Mouse (Mus musculus) B cell, adult (primary cell): ENCODE data around the gene Dhx34. TPM values are rescaled to one million over a fixed set of nuclear protein-coding genes. Genes with fewer than 3 reads are reported as not detected.

Experiments used
- total RNA-seq: library from RNA; stranded (reverse); gene quantifications from 4 replicates; pipeline ENCODE4 v1.2.4, GENCODE M21; 2023; ENCODE audit not compliant: inconsistent age

Gene Dhx34
- 49.4 to 58.7 TPM (median 53.0 TPM) in 4 replicates for total RNA-seq

DNA sequence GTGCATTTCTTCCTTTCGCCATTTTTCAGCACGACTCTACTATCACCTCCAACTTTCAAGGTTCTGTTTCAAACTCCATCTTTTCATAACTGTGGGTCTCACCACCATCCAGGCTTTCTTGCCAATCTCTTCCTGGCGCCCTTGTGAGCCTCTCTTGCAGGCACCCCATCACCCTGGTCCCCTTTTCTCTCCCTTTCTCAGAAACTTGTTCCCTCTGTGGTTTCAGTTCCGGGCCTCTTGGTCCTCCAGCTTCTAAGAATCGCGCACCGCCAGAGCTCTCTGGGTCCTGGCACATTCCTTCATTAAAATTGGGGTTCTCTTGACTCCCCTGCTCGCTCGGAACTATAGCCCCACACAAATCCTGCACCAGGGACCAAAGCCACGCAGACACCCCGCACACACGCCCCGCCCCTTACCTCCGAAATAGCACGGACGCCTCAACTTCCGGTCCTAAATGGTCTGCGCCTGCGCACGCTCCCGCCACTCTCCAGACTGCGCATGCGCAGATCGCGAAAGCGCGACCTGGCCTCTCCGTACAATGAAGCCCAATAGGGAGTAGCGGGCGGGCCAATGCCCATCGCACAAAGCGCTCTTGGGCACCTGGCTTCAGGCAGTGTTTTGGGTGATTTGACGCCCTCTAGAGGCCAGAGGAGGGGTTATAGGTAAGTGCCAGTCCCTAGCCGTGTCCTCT, at the start of gene Dhx34:
Dhx34 (minus strand) TSS at position 456 of the 691 bp plus-strand sequence.

DNA sequence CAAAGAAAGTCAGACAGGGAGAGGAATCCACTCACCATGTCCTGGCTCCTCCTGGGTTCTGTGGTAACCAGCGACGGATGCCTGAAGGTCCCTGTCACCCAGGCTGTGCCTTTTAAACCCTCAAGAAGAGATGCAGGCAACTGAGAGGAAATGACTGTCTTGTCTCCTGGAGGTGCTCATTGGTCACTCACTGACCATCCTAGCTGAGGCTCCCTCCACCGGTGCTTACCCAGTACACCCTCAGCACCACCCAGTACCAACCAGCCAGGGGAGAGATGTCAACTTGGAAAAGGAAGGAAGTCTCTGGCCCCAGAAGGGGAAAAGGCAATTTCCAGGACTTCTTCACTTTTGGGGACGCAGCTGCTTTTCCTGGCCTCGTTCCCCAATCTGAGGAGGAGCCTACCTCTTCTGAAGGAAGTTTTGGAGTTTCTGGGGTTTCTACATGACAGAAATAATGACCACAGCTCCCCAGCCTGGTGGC, 37.3 kb upstream of the Dhx34 start, which contains the start of gene C5ar1:
C5ar1 (minus strand) TSS at position 431 of the 481 bp plus-strand sequence.

DNA sequence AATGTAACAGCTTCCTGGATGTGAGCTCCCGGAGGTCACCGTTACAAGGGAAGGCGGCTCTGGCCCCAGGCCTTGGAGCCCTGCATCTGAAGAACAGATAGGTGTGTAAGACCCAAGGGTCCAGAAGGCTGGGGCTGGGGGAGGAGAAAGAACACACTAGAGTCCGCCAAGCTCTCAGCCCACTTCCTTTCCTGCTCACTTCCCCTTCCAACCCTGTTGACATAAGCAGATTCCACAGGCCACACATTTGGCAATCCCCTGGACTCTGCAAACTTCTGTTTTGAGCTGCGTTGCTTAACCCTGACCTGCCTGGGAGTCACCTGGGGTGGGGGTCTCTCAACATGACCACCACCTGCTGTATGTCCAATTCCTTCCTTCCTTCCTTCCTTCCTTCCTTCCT, 22.2 kb upstream of the Dhx34 start, which contains the start of gene C5ar2:
C5ar2 (minus strand) TSS at position 88 of the 400 bp plus-strand sequence.

DNA sequence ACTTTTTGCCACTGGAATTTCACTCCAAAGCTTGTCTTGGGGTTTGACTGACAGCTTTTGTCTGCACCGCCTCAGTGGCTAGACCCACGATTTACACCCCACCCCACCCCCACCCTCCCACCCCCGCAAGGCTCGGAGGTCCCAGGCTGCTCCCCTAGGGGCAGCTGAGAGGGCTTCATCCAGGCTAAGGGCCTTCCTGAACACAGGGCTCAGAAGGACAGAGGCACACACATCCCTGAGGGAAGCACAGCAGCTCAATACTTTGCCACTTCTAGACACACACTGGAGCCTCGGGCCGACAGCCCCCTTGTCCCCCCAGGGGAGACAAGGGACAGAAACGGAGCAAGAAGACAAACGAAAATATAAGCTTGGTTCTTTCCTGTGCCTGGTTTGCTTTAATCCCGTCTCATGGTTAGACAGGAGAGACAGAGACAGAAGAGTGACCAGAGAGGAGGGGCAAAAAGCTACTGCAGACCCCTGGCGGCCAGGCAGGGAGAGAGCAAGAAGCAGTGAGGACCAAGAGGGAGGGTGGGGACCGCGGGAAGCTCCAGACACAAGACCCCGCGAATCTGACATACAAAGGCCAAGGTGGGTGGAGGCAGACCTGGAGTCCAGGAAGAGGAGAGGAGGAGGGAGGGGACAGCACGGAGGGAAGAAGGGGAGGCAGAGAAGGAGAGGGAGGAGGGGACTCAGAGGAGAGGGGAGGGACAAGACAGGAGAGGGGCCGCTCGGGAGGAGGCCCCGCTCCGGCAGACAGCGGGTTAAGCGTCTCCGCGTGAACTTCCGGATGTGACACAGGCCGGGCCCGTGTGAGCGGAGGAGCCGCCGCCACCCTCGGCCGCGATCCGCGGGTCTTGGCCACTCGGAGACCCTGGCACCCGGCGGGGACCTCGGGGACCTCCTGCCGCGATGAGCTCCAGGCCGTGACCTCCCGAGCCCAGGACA, 47.0 kb downstream of the Dhx34 start, which contains the start of gene Meis3:
Meis3 (plus strand) TSS at position 494 of the 945 bp plus-strand sequence.

Other genes with a start within 250 kb of the Dhx34 start
- gene Bicra, start 174.1 kb downstream of the Dhx34 start, total RNA-seq: 64.3 to 76.7 TPM (median 74.5 TPM) in 4 replicates
- not detected in 4 replicates for gene Zfp541, start 160.2 kb downstream of the Dhx34 start, total RNA-seq
- 339 to 371 TPM (median 351 TPM) in 4 replicates for gene Napa, start 123.6 kb downstream of the Dhx34 start, total RNA-seq
- 43.1 to 52.7 TPM (median 45.8 TPM) in 4 replicates for gene Kptn, start 102.1 kb downstream of the Dhx34 start, total RNA-seq
- gene Slc8a2, start 92.2 kb downstream of the Dhx34 start, total RNA-seq: 0.19 to 0.29 TPM (median 0.27 TPM) in 4 replicates
- gene Meis3, start 46.9 kb downstream of the Dhx34 start, total RNA-seq: 13.3 to 26.7 TPM (median 15.8 TPM) in 4 replicates
- 1.2 to 2.4 TPM (median 1.6 TPM) in 4 replicates for gene C5ar2, start 22.1 kb upstream of the Dhx34 start, total RNA-seq
- gene C5ar1, start 37.5 kb upstream of the Dhx34 start, total RNA-seq: 0.21 to 0.61 TPM in 2 of 4 replicates, not detected in the others
- gene Inafm1, start 51.6 kb upstream of the Dhx34 start, total RNA-seq: 32.4 to 35.4 TPM (median 33.6 TPM) in 4 replicates
- 410 to 440 TPM (median 416 TPM) in 4 replicates for gene Ccdc9, start 64.8 kb upstream of the Dhx34 start, total RNA-seq
- gene Bbc3, start 86.4 kb upstream of the Dhx34 start, total RNA-seq: 8.4 to 14.5 TPM (median 9.7 TPM) in 4 replicates
- 53.5 to 64.8 TPM (median 58.8 TPM) in 4 replicates for gene Sae1, start 165.8 kb upstream of the Dhx34 start, total RNA-seq
- gene Zc3h4, start 178.9 kb upstream of the Dhx34 start, total RNA-seq: 96.6 to 117 TPM (median 100 TPM) in 4 replicates
- 35.9 to 42.6 TPM (median 37.4 TPM) in 4 replicates for gene Tmem160, start 230.7 kb upstream of the Dhx34 start, total RNA-seq